Mouse (Mus musculus) gastrocnemius, adult 2 months (tissue): ENCODE data around the gene Usp38. TPM values are rescaled to one million over a fixed set of nuclear protein-coding genes. Genes with fewer than 3 reads are reported as not detected.
"Not testable (repeated sequence)": the region's sequence is repeated elsewhere in the genome, so short reads cannot be mapped to it uniquely, and the experiment has no call there.

ENCODE experiments used
- DNase-seq: peaks from one replicate; pipeline ENCODE4 v3.0.0; 2022
- H3K27ac ChIP-seq: fragments of 200-600 bp; 2 replicates; pipeline ENCODE4 v1.8.1; 2022; ENCODE audit warnings: mild to moderate bottlenecking
- H3K4me3 ChIP-seq: fragments of 200-600 bp; 2 replicates; pipeline ENCODE4 v1.8.1; 2022; ENCODE audit warnings: mild to moderate bottlenecking, moderate library complexity
- CTCF ChIP-seq: fragments of 200-600 bp; IDR thresholded peaks from 2 replicates; pipeline ENCODE4 v1.8.1; 2022; ENCODE audit warnings: antibody characterized with exemption, mild to moderate bottlenecking, moderate library complexity
- intact Hi-C: fragments of 180-260 bp; cut with DNase I; formaldehyde crosslinking; loops from one replicate; pipeline ENCODE4 v1.15.1; 2025
- long read RNA-seq, 2 experiments: library from polyadenylated mRNA; stranded (forward); transcript quantifications; one replicate each; pipeline ENCODE4 v2.0.0; 2021
- total RNA-seq, 2 experiments: library from RNA; stranded (reverse); gene quantifications; 2 replicates each; pipeline ENCODE4 v1.2.3; 2021

Usp38 gene
- total RNA-seq: 10 to 100 TPM; 22.1 to 23.2 TPM
- long read RNA-seq, experiment 1, full-length matches to known transcripts: 45 of 47 reads
- long read RNA-seq, experiment 1, partial matches to known transcripts: 1 of 47 reads
- long read RNA-seq, experiment 1, other reads (novel, unspliced or antisense): 1 of 47 reads
- long read RNA-seq, experiment 2, full-length matches to known transcripts: 35 of 39 reads
- long read RNA-seq, experiment 2, partial matches to known transcripts: 3 of 39 reads
- long read RNA-seq, experiment 2, other reads (novel, unspliced or antisense): 1 of 39 reads

DNA sequence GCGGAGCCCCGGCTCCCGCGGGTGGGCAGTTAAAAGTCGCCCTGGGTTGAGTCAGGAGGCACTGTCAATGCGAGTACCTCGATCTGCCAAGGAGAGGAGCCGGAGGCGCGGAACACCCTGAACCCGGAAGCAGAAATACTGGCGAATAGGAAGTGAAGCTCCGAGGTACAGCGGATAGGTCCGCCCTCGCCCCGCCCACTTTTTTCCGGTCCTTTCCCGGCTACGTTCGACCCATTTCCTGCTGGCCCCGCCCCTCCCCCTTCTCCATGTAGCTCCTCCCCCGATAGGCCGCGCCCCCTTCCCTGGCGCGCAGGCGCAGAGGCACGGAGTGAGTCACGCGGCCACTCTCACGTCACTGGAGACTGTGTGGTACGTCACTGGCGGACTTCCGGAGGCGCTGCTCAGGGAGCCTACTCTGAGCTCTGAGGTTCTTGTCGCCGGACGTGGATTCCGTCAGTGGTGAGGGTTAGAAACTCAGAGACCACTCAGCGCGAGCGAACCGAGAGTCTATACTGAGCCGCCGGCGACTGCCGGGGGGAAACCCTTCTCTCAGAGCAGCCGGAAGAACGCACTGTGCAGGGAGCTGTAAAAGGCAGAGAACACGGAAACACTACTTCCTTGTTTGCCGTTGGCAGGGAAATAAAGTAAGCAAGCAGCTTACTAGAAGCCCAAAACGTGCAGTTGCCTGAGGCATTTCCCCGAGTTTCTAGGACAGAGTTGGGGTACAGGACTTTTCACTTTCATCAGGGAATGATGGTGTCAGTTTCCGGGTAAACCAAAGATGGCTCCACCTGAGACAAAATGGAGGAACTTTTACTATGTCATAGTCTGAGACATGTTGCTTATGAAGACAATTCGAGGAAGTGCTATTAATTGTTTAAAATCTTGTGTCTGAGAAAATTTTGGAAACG is at the start of gene Usp38:
Usp38 (minus strand) TSS at position 140 of the 911 bp plus-strand sequence.
- DNase-seq: peak; percentile 100
- peak within 1 kb of the TSS; percentile 99 for H3K4me3 ChIP-seq
- intact Hi-C loops: no loop called here
- peak within 1 kb of the TSS; percentile 98 for H3K27ac ChIP-seq
- TF ChIP-seq CTCF: no peak

DNA sequence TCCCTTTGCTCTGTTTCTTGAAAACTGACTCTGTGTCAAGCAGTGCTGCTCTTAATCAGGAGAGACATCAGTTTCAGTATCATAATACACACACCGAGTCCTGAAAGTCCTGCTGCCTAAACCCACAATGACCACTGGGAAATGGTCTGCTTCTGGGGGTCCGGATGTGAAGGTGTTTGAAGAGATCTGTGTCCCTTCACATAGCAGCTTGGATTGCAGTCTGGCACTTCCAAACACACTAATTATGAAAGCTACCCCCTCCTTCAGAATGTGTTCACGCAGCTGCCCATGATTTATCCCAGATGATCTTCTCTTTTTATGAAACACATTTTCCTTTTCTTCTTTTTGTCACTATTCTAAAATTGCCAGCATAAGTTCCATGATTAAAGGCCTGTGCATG is 47.8 kb upstream of the Usp38 start:
- no peak overlapping the region for H3K27ac ChIP-seq
- DNase-seq: no peak
- intact Hi-C loops: no loop called here
- TF ChIP-seq CTCF: no peak
- no peak overlapping the region for H3K4me3 ChIP-seq

DNA sequence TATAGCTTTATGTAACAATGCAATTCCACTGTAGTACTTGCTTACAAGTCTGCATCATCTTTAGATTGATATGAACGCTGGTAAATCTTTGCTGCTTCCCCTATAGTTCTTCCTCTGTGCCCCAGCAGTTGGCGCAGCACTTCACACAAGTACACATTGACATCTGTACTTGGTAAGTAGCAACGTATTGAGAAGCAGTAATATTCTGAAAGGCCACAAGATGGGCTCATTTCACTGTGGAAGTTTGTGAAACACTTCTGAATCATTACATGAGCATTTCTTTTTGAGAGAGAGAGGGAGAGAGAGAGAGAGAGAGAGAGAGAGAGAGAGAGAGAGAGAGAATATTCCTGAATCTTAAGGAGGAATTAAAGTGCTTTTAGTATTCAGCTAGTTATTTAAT is 47.2 kb upstream of the Usp38 start:
- no peak for DNase-seq
- intact Hi-C loops: no loop called here
- Histone ChIP-seq H3K4me3 (no peak overlapping the region), H3K27ac (no peak overlapping the region)
- no peak for TF ChIP-seq CTCF

DNA sequence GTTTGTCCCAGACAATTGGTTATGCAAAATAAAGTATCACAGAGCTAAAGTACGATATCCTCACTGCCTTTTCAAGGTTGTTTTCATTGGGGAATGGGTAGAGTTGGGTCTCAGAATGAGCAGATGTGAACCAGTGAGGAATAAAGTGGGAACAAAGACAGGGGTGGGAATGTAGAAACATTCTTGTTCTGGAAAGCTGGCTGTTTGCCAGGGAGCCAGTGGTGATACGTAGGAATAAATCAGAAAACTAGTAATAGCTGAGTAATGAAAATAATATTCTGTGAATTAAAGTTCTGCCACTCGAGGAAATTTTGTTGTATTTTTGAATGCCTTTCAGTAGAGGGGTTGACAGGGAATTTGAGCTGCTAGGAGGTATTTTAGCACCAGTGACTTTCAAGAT is 29.5 kb upstream of the Usp38 start:
- H3K27ac ChIP-seq: no peak overlapping the region
- no peak for DNase-seq
- intact Hi-C loops: no loop called here
- no peak overlapping the region for H3K4me3 ChIP-seq
- no peak for TF ChIP-seq CTCF

DNA sequence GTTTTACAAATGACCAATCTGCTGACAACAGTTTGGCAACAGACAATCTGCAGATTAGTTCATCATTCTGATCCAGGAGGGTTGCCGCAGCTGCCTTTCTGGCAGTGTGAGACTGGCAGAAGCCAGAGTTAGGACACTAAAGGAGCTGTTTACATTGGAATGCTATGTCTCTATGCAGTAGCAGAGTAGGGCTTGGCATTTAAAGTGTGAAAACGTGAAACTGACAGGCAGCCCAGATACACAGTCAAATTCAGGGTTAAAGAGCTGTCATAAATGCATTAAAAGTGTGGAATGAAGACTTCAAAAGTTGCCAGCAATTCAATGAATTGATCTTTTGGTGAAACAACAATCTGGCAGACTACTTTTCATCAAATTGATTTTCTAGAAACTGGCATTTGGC is 13.3 kb upstream of the Usp38 start:
- TF ChIP-seq CTCF: no peak
- intact Hi-C loops: no loop called here
- H3K27ac ChIP-seq: no peak overlapping the region

DNA sequence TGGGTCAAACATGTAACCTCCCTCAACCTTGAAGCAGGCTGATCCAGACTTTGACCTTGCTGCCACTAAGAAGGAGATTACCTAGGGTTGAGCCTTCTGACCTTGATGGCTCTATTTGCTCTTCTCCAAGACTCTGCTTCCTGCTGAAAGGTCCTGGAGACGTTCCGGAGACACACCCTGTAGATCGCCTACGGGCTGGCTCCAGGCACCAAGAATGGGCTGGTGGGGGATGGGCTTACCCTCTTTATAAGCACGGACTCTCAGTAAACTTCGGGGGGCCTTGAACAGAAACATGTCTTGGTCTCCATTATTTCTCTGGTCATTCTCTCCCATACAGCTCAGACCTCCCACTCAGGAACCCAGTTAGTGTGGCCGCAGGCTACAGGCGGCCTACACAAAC is 2.8 kb upstream of the Usp38 start:
- H3K4me3 ChIP-seq, H3K27ac ChIP-seq, DNase-seq, intact Hi-C loops: not testable (repeated sequence)

More for the DNA sequence above, 13.3 kb upstream of the Usp38 start:
- no peak for DNase-seq
- H3K4me3 ChIP-seq: no peak overlapping the region

DNA sequence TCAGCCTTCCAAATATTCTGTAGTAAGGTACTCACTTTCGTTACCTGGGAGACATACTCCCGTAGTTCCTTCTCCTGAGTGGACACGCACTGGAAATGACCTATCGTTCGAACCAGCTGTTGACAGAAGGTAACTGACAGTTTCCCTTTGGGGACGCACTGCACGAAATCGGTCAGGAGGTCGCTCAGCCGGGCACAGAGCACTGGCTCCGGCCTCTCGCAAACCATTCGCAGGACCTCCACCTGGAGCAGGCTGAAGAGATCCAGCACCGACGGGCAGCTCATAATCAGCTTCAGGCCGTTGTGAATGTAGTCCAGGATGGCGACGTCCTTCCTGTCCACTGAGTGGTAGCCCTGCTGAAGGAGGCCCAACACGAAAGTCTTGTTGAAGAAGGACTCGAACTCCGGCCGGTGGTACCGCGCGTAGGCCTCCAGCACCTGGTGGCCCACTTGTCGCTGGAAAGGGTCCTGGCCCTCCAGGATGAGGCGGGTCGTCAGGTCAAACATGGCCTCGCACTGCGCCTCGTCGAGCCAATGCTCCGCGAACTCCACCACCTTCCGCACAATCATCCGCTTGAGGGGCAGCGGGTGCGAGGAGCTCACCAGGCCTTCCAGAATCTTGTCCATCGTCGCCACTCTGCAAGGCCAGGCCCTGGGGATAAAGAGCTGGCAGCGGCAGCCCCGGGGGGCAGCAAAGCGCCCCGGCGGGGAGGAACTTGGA is 757 bp downstream of the Usp38 start:
- H3K4me3 ChIP-seq: peak overlapping the region; percentile 99
- H3K27ac ChIP-seq: peak overlapping the region; percentile 95
- peak; percentile 46 for DNase-seq
- TF ChIP-seq CTCF: no peak
- intact Hi-C loops: no loop called here

DNA sequence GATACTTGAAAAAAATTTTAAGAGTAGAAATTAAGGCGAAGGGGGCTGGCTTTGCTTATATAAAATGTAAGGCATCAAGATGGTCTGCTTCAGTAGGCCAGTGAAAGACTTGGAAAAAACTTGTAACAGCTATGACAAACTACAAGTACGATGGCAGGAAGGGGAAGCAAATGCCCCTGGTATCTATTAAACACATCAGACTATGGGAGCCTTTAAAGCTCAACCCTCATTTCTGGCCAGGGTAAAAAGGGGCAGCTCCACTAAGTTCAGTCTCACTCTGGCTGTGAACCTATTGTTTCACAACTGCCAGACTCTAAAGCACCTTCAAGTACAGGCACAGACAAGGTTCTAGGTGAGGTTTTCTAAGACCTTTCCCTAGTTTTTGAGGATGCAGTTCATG is 2.0 kb downstream of the Usp38 start:
- intact Hi-C loops: no loop called here
- no peak for DNase-seq
- TF ChIP-seq CTCF: no peak
- Histone ChIP-seq H3K27ac (peak overlapping the region; percentile 95; the same call in 1 of the 2 replicates), H3K4me3 (peak overlapping the region; percentile 99)

DNA sequence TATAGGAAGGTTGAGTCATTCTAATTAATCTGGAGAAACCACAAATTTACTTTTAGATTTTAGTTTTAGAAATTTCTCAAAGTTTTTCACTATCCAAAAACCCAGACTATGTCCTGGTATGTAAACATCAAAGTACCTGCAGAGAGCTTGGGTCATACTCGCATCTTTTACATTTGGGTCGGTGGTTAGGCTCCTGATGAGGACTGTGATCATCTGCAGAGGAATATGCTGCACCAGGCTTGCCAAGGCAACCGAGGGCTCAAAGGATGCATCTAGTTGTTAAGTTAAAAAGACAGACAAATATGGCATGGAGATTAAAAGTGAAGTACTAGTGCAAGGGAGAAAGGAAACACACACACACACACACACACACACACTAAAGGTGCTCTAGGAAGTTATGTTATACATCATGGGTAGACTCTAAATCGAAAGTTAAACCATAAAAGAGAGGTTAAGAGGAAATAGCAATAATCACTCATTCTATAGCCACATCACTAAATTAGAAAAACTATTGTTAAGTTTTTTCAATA is 2.6 kb downstream of the Usp38 start:
- intact Hi-C loops: no loop called here
- peak overlapping the region; percentile 95; the same call in 1 of the 2 replicates for H3K27ac ChIP-seq
- no peak for TF ChIP-seq CTCF
- H3K4me3 ChIP-seq: peak overlapping the region; percentile 99
- no peak for DNase-seq

DNA sequence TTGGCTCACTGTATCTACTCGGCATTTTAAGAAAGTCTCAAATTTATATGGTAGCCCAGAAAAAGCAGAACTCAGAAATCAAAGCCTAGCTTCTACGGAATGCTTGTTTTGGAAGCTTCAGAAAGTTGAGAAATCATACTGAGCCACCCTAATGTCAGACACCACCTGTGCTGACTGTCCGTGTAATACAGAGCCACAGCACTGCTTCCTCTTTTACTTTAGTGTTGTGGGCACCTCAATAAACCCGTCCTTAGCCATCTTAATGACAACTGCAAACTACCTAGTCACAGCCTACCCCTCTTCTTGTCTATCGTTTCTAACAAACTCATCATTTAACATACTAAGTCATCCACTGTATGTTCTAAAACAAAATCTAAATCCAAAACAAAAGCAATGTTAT is 4.3 kb downstream of the Usp38 start:
- no peak for DNase-seq
- no peak overlapping the region; the same call in none of the 2 replicates for H3K27ac ChIP-seq
- no peak overlapping the region for H3K4me3 ChIP-seq
- no peak for TF ChIP-seq CTCF
- intact Hi-C loops: no loop called here

DNA sequence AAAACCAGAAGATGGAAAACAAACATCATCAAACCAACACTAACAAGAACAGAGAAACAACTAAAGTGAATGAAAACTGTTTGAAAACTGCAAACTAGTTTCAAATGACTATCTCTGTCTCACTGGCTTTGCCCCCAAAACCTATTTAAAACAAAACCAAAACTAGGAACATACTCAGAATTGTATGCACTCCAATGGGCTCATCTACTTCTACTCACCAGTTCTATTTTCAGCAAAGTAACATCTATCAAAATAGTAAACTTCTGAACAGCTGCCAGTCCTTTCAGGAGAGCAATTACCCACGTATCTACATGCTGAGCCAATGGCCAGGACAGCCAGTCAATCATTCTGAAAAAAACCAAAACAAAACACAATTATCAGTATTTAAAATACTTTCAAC is 9.6 kb downstream of the Usp38 start:
- Histone ChIP-seq H3K4me3 (no peak overlapping the region; the same call in 1 of the 2 replicates), H3K27ac (peak overlapping the region; percentile 80)
- no peak for TF ChIP-seq CTCF
- intact Hi-C loops: loop anchor here (10.0 kb wide), 1 partner anchor 1340 kb away; no protein-coding TSS in a partner anchor
- no peak for DNase-seq

DNA sequence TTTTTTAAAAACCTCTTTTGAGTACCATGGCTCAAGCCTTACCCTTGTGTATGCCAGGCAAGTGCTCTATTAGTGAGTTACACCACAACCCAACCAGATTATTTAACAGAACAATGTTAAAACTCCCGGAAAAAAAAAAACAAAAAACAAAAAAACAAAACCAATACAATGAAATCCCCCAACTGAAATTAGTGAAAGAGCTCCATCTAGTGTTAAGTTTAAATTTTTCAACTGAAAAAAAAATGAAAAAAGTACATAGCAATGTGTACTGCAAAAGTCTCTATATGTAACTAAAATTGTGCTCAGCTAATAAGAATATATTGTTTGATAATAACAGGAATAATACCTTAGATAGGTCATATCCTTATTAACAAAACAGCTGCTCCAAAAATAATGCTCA is 18.1 kb downstream of the Usp38 start:
- Histone ChIP-seq H3K4me3 (no peak overlapping the region), H3K27ac (no peak overlapping the region)
- TF ChIP-seq CTCF: peak; percentile 80
- intact Hi-C loops: no loop called here
- no peak for DNase-seq

DNA sequence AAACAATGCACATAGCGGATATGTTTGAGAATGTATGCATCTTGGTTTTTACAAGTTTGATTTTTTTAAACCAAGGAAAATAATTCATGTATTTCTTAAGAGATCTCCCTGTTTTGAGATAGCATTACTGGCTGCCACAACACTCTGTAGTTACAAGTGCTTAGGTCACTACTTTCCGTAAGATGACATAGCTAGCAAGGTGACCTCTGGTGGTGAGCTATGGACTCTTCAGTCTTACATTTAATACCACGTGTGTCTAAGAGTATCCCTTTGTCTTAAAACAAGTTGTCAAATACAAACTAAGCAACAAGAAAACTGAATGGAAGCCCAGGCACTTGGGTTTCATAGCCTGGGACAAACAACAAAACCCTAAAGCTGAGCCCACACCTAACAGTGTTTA is 22.8 kb downstream of the Usp38 start:
- no peak overlapping the region for H3K4me3 ChIP-seq
- H3K27ac ChIP-seq: no peak overlapping the region
- intact Hi-C loops: loop anchor here (5.0 kb wide), 1 partner anchor 220 kb away; no protein-coding TSS in a partner anchor
- peak; percentile 70 for TF ChIP-seq CTCF
- no peak for DNase-seq
